Mouse (Mus musculus): ENCODE results near the gene Ddx31. TPM values are rescaled to one million over a fixed set of nuclear protein-coding genes. Genes with fewer than 3 reads are reported as not detected.

Ddx31 gene
- polyA plus RNA-seq (2011; ENCODE audit: insufficient read depth, insufficient read length, low read depth, missing spikeins): 18.6 and 27.0 TPM in 2 replicates

- H3K4me3 ChIP-seq (ENCODE audit: low read depth, low read length): peak within 1 kb of the TSS; percentile 84
- H3K9ac ChIP-seq (ENCODE audit: low read depth, poor library complexity, severe bottlenecking): peak within 1 kb of the TSS; percentile 79
- H3K9me3 ChIP-seq (replicated peaks; ENCODE audit: control insufficient read depth, insufficient read depth, low read length, poor library complexity, severe bottlenecking): no peaks in the 10 kb centered on the region
- no peaks in the 10 kb centered on the region for H3K4me1 ChIP-seq (ENCODE audit: control insufficient read depth, insufficient read depth, low read length)
- H3K27me3 ChIP-seq (ENCODE audit: control insufficient read depth, insufficient read depth, low read length, poor library complexity, severe bottlenecking): no peaks in the 10 kb centered on the region
- peak within 1 kb of the TSS; percentile 73 for H3K27ac ChIP-seq (ENCODE audit: insufficient read depth, low read length)
- TF ChIP-seq EP300 (IDR thresholded peaks at IDR 0.05; ENCODE audit: insufficient read depth, low read depth, low read length) (no peak), CTCF (IDR thresholded peaks at IDR 0.05; ENCODE audit: low read depth, low read length) (no peak), POLR2A (IDR thresholded peaks at IDR 0.05; ENCODE audit: insufficient read depth, low read length) (no peak)
- peaks cover 16% of the 10 kb centered on the region for H3K36me3 ChIP-seq (ENCODE audit: control insufficient read depth, insufficient read depth, low read length, poor library complexity, severe bottlenecking)
Observed at GRCm38 (mm10) chr2:28840222-28840951, at the start of gene Ddx31, which contains the start of gene Gtf3c4. Ddx31 (plus strand) TSS chr2:28840406. Gtf3c4 (minus strand) TSS chr2:28840360.

- Histone ChIP-seq H3K4me1 (ENCODE audit: control insufficient read depth, insufficient read depth, low read length) (no peaks in the 10 kb centered on the region), H3K27ac (ENCODE audit: insufficient read depth, low read length) (no peak overlapping the region), H3K4me3 (ENCODE audit: low read depth, low read length) (no peak overlapping the region), H3K27me3 (ENCODE audit: control insufficient read depth, insufficient read depth, low read length, poor library complexity, severe bottlenecking) (no peaks in the 10 kb centered on the region), H3K36me3 (ENCODE audit: control insufficient read depth, insufficient read depth, low read length, poor library complexity, severe bottlenecking) (no peaks in the 10 kb centered on the region), H3K9ac (ENCODE audit: low read depth, poor library complexity, severe bottlenecking) (no peak overlapping the region), H3K9me3 (replicated peaks; ENCODE audit: control insufficient read depth, insufficient read depth, low read length, poor library complexity, severe bottlenecking) (no peaks in the 10 kb centered on the region)
- TF ChIP-seq CTCF (IDR thresholded peaks at IDR 0.05; ENCODE audit: low read depth, low read length): no peak
Observed at GRCm38 (mm10) chr2:28792931-28793610, 47.1 kb upstream of the Ddx31 start.

- TF ChIP-seq CTCF (IDR thresholded peaks at IDR 0.05; ENCODE audit: low read depth, low read length): peak; percentile 20
- no peak for TF ChIP-seq POLR2A (IDR thresholded peaks at IDR 0.05; ENCODE audit: insufficient read depth, low read length)
- Histone ChIP-seq H3K4me3 (ENCODE audit: low read depth, low read length) (no peak overlapping the region), H3K27ac (ENCODE audit: insufficient read depth, low read length) (no peak overlapping the region), H3K9me3 (replicated peaks; ENCODE audit: control insufficient read depth, insufficient read depth, low read length, poor library complexity, severe bottlenecking) (no peaks in the 10 kb centered on the region), H3K27me3 (ENCODE audit: control insufficient read depth, insufficient read depth, low read length, poor library complexity, severe bottlenecking) (no peaks in the 10 kb centered on the region), H3K36me3 (ENCODE audit: control insufficient read depth, insufficient read depth, low read length, poor library complexity, severe bottlenecking) (no peaks in the 10 kb centered on the region), H3K4me1 (ENCODE audit: control insufficient read depth, insufficient read depth, low read length) (no peaks in the 10 kb centered on the region), H3K9ac (ENCODE audit: low read depth, poor library complexity, severe bottlenecking) (no peak overlapping the region)
Observed at GRCm38 (mm10) chr2:28794623-28795022, 45.6 kb upstream of the Ddx31 start.

GRCm38 (mm10) chr2:28796298-28796697, 43.9 kb upstream of the Ddx31 start:
- H3K27ac ChIP-seq (ENCODE audit: insufficient read depth, low read length): no peak overlapping the region
- H3K4me3 ChIP-seq (ENCODE audit: low read depth, low read length): no peak overlapping the region
- no peak overlapping the region for H3K9ac ChIP-seq (ENCODE audit: low read depth, poor library complexity, severe bottlenecking)
- H3K27me3 ChIP-seq (ENCODE audit: control insufficient read depth, insufficient read depth, low read length, poor library complexity, severe bottlenecking): no peaks in the 10 kb centered on the region
- H3K36me3 ChIP-seq (ENCODE audit: control insufficient read depth, insufficient read depth, low read length, poor library complexity, severe bottlenecking): no peaks in the 10 kb centered on the region
- H3K4me1 ChIP-seq (ENCODE audit: control insufficient read depth, insufficient read depth, low read length): no peaks in the 10 kb centered on the region
- H3K9me3 ChIP-seq (replicated peaks; ENCODE audit: control insufficient read depth, insufficient read depth, low read length, poor library complexity, severe bottlenecking): no peaks in the 10 kb centered on the region
- TF ChIP-seq EP300 (IDR thresholded peaks at IDR 0.05; ENCODE audit: insufficient read depth, low read depth, low read length) (no peak), POLR2A (IDR thresholded peaks at IDR 0.05; ENCODE audit: insufficient read depth, low read length) (no peak), CTCF (IDR thresholded peaks at IDR 0.05; ENCODE audit: low read depth, low read length) (no peak)

- no peak overlapping the region for H3K9ac ChIP-seq (ENCODE audit: low read depth, poor library complexity, severe bottlenecking)
- no peak overlapping the region for H3K27ac ChIP-seq (ENCODE audit: insufficient read depth, low read length)
- H3K36me3 ChIP-seq (ENCODE audit: control insufficient read depth, insufficient read depth, low read length, poor library complexity, severe bottlenecking): no peaks in the 10 kb centered on the region
- no peaks in the 10 kb centered on the region for H3K9me3 ChIP-seq (replicated peaks; ENCODE audit: control insufficient read depth, insufficient read depth, low read length, poor library complexity, severe bottlenecking)
- H3K4me1 ChIP-seq (ENCODE audit: control insufficient read depth, insufficient read depth, low read length): no peaks in the 10 kb centered on the region
- no peaks in the 10 kb centered on the region for H3K27me3 ChIP-seq (ENCODE audit: control insufficient read depth, insufficient read depth, low read length, poor library complexity, severe bottlenecking)
- TF ChIP-seq POLR2A (IDR thresholded peaks at IDR 0.05; ENCODE audit: insufficient read depth, low read length) (no peak), EP300 (IDR thresholded peaks at IDR 0.05; ENCODE audit: insufficient read depth, low read depth, low read length) (no peak), CTCF (IDR thresholded peaks at IDR 0.05; ENCODE audit: low read depth, low read length) (no peak)
- no peak overlapping the region for H3K4me3 ChIP-seq (ENCODE audit: low read depth, low read length)
Observed at GRCm38 (mm10) chr2:28797490-28798106, 42.6 kb upstream of the Ddx31 start.

- TF ChIP-seq POLR2A (IDR thresholded peaks at IDR 0.05; ENCODE audit: insufficient read depth, low read length) (no peak), EP300 (IDR thresholded peaks at IDR 0.05; ENCODE audit: insufficient read depth, low read depth, low read length) (no peak), CTCF (IDR thresholded peaks at IDR 0.05; ENCODE audit: low read depth, low read length) (no peak)
- Histone ChIP-seq H3K9me3 (replicated peaks; ENCODE audit: control insufficient read depth, insufficient read depth, low read length, poor library complexity, severe bottlenecking) (no peaks in the 10 kb centered on the region), H3K27ac (ENCODE audit: insufficient read depth, low read length) (no peak overlapping the region), H3K4me1 (ENCODE audit: control insufficient read depth, insufficient read depth, low read length) (no peaks in the 10 kb centered on the region), H3K27me3 (ENCODE audit: control insufficient read depth, insufficient read depth, low read length, poor library complexity, severe bottlenecking) (no peaks in the 10 kb centered on the region), H3K9ac (ENCODE audit: low read depth, poor library complexity, severe bottlenecking) (no peak overlapping the region), H3K4me3 (ENCODE audit: low read depth, low read length) (no peak overlapping the region), H3K36me3 (ENCODE audit: control insufficient read depth, insufficient read depth, low read length, poor library complexity, severe bottlenecking) (no peaks in the 10 kb centered on the region)
Observed at GRCm38 (mm10) chr2:28798390-28798789, 41.8 kb upstream of the Ddx31 start.

Data from ES-Bruce4 (cell line).